Mouse (Mus musculus) embryonic facial prominence, embryonic 12.5 days (tissue): Measurements from ENCODE around the gene Alk. TPM values are rescaled to one million over a fixed set of nuclear protein-coding genes. Genes with fewer than 3 reads are reported as not detected.

Experiments
- ATAC-seq: fragments of 200-750 bp; cut with Nextera tagmentation; 2 replicates; pipeline ENCODE4 v1.8.0; 2017; ENCODE audit not compliant: insufficient number of reproducible peaks, insufficient read depth, low FRiP score, low TSS enrichment
- H3K27ac ChIP-seq: fragments of 300-500 bp; sonication (generic); 2 replicates; pipeline ENCODE4 v1.5.1; 2016; ENCODE audit warnings: mild to moderate bottlenecking
- H3K27me3 ChIP-seq: fragments of 300-500 bp; sonication (generic); 2 replicates; pipeline ENCODE4 v1.6.1; 2016; ENCODE audit warnings: mild to moderate bottlenecking, moderate library complexity
- H3K36me3 ChIP-seq: fragments of 300-500 bp; sonication (generic); 2 replicates; pipeline ENCODE4 v1.6.1; 2016; ENCODE audit warnings: mild to moderate bottlenecking
- H3K4me1 ChIP-seq: fragments of 300-500 bp; sonication (generic); 2 replicates; pipeline ENCODE4 v1.6.1; 2016
- H3K4me2 ChIP-seq: fragments of 300-500 bp; sonication (generic); replicated peaks from 2 replicates; pipeline ENCODE4 v1.6.1; 2016; ENCODE audit warnings: mild to moderate bottlenecking, moderate library complexity
- H3K4me3 ChIP-seq: fragments of 300-500 bp; sonication (generic); 2 replicates; pipeline ENCODE4 v1.5.1; 2016; ENCODE audit warnings: mild to moderate bottlenecking
- H3K9ac ChIP-seq: fragments of 300-500 bp; sonication (generic); 2 replicates; pipeline ENCODE4 v1.6.1; 2016; ENCODE audit warnings: mild to moderate bottlenecking, moderate library complexity
- H3K9me3 ChIP-seq: fragments of 300-500 bp; sonication (generic); 2 replicates; pipeline ENCODE4 v1.6.1; 2016; ENCODE audit warnings: mild to moderate bottlenecking, moderate library complexity
- WGBS: fragments of 180-500 bp; shearing (Covaris S2); methylation state at CpG from one replicate; pipeline ENCODE4 v1.1.7; 2016; 5-methylcytosine and 5-hydroxymethylcytosine counted together
- polyA plus RNA-seq: library from polyadenylated mRNA; unstranded; fragments of >200 nt; fragmentation: Nextera tagmentation; extraction: Ambion mirVana; gene quantifications from 2 replicates; pipeline ENCODE4 v1.2.1, GENCODE M21; 2016

The Alk gene
- polyA plus RNA-seq, 1 experiment from 2014 or later, result 1.0 TPM

DNA sequence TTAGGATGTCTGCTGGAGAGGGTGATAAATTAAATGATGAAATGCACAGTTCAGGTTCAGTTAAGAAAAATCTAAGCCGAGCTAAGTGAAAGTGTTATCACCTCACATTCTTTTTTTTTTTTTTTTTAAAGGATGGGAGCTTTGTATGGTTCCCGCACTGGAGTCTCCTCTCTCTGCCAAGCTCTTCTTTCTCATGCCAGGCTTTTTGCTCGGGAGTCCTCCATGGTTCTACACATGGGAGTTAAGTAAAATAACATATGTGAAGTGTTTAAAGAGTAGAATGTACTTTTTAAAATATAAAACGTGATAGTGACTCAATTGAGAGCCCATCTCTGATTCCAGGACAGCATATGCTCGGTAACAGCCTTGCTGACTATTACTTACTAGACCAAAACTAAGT, 436.3 kb downstream of the Alk start:
- 80% methylated on average over 5 of the region's 5 CpGs for WGBS
- Histone ChIP-seq H3K4me1 (no peaks in the 10 kb centered on the region), H3K9me3 (no peaks in the 10 kb centered on the region), H3K27me3 (no peaks in the 10 kb centered on the region), H3K36me3 (no peaks in the 10 kb centered on the region), H3K9ac (no peak overlapping the region), H3K4me2 (no peak overlapping the region), H3K27ac (no peak overlapping the region), H3K4me3 (no peak overlapping the region)
- no peak for ATAC-seq

DNA sequence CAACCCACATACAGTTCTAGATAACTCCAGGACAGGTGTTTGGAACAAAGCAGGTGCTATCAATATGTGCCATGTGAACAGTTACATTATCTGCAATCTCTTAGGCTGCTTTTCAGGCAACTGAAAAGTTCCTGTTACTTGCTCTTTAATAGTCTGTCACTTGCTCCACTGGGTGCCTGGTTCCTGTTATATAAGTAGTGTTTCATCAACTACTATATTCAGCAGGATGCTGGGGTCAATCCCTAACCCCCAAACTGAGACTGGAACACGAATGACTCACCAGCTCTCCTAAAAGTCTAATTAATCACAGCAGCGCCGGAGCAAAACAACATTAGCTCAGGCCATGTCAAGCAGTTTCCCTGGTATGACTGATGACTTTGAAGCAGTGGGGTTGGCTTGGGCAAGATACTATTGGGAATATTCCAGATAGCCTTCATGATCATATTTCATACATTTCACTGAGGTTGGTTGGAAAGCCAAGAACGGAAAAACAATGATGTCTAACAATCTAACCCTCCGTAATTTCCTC, 445.5 kb downstream of the Alk start:
- Histone ChIP-seq H3K9me3 (0 out of 2 replicates have a peak, but pooled peaks cover 4% of the 10 kb centered on the region), H3K9ac (no peak overlapping the region), H3K27me3 (no peaks in the 10 kb centered on the region), H3K4me2 (no peak overlapping the region), H3K27ac (no peak overlapping the region), H3K36me3 (no peaks in the 10 kb centered on the region), H3K4me3 (no peak overlapping the region), H3K4me1 (no peaks in the 10 kb centered on the region)
- 54% methylated on average over 5 of the region's 5 CpGs for WGBS
- ATAC-seq, result no peak

DNA sequence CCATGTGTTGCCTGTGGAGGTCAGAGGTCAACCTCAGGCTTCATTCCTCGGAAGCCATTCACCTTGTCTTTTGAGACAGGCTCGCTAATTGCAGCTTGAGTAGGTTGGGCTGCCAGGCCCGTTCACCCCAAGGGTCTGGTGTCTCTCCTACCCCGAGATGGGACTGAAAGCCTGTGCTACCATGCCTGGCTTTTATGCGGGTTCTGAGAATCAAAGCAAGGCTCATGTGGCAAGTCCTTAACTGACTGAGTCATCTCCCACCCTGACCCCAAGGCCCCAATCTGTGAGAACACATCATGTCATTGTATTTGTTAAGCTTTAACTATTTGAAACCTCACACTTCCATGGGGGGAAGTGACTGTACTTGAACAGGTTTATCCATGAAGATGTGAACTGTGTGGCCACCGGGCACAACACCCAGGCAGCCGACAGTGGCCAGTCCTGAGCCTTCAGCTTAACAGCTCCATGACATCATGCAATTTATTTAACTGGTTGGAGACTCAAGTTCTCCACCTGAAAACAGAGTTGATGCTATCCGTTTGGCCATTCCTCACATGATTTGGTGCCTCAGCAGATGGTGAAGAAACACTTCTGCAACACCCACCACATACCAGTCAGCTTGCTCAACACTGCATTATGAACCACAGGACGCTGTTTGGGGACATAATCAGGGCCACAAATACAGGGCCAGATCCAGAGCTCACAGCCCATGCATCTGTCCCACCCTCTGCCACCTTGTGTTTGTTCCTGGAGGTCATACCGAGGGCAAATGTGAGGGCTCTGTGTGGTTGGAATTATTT, 446.4 kb downstream of the Alk start:
- Histone ChIP-seq H3K27me3 (no peaks in the 10 kb centered on the region), H3K36me3 (no peaks in the 10 kb centered on the region), H3K9me3 (0 out of 2 replicates have a peak, but pooled peaks cover 4% of the 10 kb centered on the region), H3K4me3 (no peak overlapping the region), H3K9ac (no peak overlapping the region), H3K4me1 (no peaks in the 10 kb centered on the region), H3K27ac (no peak overlapping the region), H3K4me2 (no peak overlapping the region)
- no peak for ATAC-seq
- WGBS, result 65% methylated on average over 10 of the region's 10 CpGs

GRCm38 (mm10) chr17:72153038-72153437, 451.4 kb downstream of the Alk start:
- Histone ChIP-seq H3K36me3 (no peaks in the 10 kb centered on the region), H3K4me3 (no peak overlapping the region), H3K9me3 (0 out of 2 replicates have a peak, but pooled peaks cover 4% of the 10 kb centered on the region), H3K9ac (no peak overlapping the region), H3K27ac (no peak overlapping the region), H3K4me1 (no peaks in the 10 kb centered on the region), H3K27me3 (no peaks in the 10 kb centered on the region), H3K4me2 (no peak overlapping the region)
- no peak for ATAC-seq
- 84% methylated on average over 3 of the region's 3 CpGs for WGBS

GRCm38 (mm10) chr17:72144946-72145598, 459.4 kb downstream of the Alk start:
- H3K27me3 ChIP-seq, result no peaks in the 10 kb centered on the region
- H3K9ac ChIP-seq, result no peak overlapping the region
- H3K4me2 ChIP-seq, result no peak overlapping the region
- H3K4me3 ChIP-seq, result no peak overlapping the region
- WGBS, result 64% methylated on average over 7 of the region's 7 CpGs
- no peak for ATAC-seq
- H3K4me1 ChIP-seq, result no peaks in the 10 kb centered on the region
- 0 out of 2 replicates have a peak, but pooled peaks cover 6% of the 10 kb centered on the region for H3K9me3 ChIP-seq
- H3K36me3 ChIP-seq, result no peaks in the 10 kb centered on the region
- no peak overlapping the region for H3K27ac ChIP-seq

GRCm38 (mm10) chr17:72144461-72144860, 460.0 kb downstream of the Alk start:
- Histone ChIP-seq H3K9me3 (0 out of 2 replicates have a peak, but pooled peaks cover 6% of the 10 kb centered on the region), H3K4me3 (no peak overlapping the region), H3K9ac (no peak overlapping the region), H3K27me3 (no peaks in the 10 kb centered on the region), H3K27ac (no peak overlapping the region), H3K36me3 (no peaks in the 10 kb centered on the region), H3K4me1 (no peaks in the 10 kb centered on the region), H3K4me2 (no peak overlapping the region)
- 76% methylated on average over 9 of the region's 9 CpGs for WGBS
- no peak for ATAC-seq

DNA sequence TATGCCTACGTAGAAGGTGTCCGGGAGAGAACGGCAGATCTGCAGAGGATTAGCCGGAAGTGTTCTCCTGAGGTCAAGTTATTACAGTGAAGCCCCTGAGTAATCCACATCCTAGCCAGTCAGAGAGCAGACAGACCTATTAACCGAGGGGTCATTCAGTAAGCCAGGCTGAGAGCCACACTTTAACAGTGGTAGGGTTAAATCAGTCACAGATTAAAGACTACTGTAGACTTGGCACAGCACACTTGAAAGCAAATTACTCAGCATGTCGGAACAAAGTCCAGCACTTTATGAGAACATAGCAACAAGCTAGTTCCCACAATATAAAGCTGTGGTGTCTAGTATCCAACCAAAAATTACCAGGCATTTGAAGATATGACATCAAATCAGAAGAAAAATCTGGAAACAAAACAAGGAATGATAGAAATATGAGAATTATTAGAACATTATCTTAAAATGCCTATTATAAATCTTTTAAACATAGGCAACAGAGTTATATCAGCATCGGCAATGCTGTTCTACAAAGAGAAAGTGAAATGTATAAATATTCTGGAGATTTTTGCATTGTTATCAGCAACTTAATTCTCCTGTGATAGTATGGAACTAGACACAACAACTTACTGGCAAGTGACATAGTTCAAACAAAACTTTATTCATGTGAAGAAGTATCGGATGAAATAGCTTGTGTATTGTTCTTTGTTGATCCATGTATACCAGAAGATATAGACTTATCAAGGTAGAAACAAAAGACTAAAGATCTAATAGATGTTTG, 472.1 kb downstream of the Alk start:
- WGBS, result 68% methylated on average over 8 of the region's 8 CpGs
- H3K27me3 ChIP-seq, result no peaks in the 10 kb centered on the region
- H3K4me3 ChIP-seq, result no peak overlapping the region
- no peak for ATAC-seq
- H3K4me2 ChIP-seq, result no peak overlapping the region
- no peaks in the 10 kb centered on the region for H3K36me3 ChIP-seq
- no peak overlapping the region for H3K9ac ChIP-seq
- no peaks in the 10 kb centered on the region for H3K9me3 ChIP-seq
- no peaks in the 10 kb centered on the region for H3K4me1 ChIP-seq
- no peak overlapping the region for H3K27ac ChIP-seq

GRCm38 (mm10) chr17:72121660-72122059, 482.8 kb downstream of the Alk start:
- Histone ChIP-seq H3K27ac (no peak overlapping the region), H3K9ac (no peak overlapping the region), H3K9me3 (no peaks in the 10 kb centered on the region), H3K4me2 (no peak overlapping the region), H3K4me1 (no peaks in the 10 kb centered on the region), H3K36me3 (no peaks in the 10 kb centered on the region), H3K4me3 (no peak overlapping the region), H3K27me3 (no peaks in the 10 kb centered on the region)
- 95% methylated on average over 1 of the region's 1 CpGs for WGBS
- ATAC-seq, result no peak

DNA sequence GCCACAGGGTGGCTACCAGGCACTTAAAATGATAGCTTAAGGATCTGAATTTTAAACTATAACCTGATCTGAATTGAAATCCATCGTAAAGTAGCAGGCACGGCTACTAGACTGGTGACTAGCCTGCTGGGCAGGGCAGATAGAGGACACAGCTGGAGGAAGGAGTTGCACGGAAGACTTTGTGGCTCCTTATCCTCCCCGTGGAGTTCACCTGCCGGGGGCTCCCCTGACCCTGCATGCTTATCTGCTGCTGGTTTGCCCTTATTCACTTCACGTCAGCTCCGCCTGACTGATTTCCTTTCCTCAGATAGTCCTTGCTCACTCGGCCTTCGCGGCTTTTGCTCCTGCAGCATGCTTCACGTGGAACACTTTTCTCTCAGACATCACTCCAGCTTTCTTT, 484.1 kb downstream of the Alk start:
- 68% methylated on average over 11 of the region's 11 CpGs for WGBS
- no peak for ATAC-seq
- no peak overlapping the region for H3K4me3 ChIP-seq

GRCm38 (mm10) chr17:72118376-72118775, 486.1 kb downstream of the Alk start:
- H3K36me3 ChIP-seq, result no peaks in the 10 kb centered on the region
- ATAC-seq, result no peak
- WGBS, result 67% methylated on average over 5 of the region's 5 CpGs
- no peak overlapping the region for H3K4me3 ChIP-seq
- no peak overlapping the region for H3K4me2 ChIP-seq
- no peaks in the 10 kb centered on the region for H3K9me3 ChIP-seq
- H3K27ac ChIP-seq, result no peak overlapping the region
- H3K27me3 ChIP-seq, result peaks cover 3% of the 10 kb centered on the region; the same call in 1 of the 2 replicates
- no peaks in the 10 kb centered on the region for H3K4me1 ChIP-seq
- H3K9ac ChIP-seq, result no peak overlapping the region

More for the DNA sequence above, 484.1 kb downstream of the Alk start:
- Histone ChIP-seq H3K4me2 (no peak overlapping the region), H3K9ac (no peak overlapping the region), H3K27me3 (no peaks in the 10 kb centered on the region), H3K4me1 (no peaks in the 10 kb centered on the region), H3K36me3 (no peaks in the 10 kb centered on the region), H3K9me3 (no peaks in the 10 kb centered on the region), H3K27ac (no peak overlapping the region)

DNA sequence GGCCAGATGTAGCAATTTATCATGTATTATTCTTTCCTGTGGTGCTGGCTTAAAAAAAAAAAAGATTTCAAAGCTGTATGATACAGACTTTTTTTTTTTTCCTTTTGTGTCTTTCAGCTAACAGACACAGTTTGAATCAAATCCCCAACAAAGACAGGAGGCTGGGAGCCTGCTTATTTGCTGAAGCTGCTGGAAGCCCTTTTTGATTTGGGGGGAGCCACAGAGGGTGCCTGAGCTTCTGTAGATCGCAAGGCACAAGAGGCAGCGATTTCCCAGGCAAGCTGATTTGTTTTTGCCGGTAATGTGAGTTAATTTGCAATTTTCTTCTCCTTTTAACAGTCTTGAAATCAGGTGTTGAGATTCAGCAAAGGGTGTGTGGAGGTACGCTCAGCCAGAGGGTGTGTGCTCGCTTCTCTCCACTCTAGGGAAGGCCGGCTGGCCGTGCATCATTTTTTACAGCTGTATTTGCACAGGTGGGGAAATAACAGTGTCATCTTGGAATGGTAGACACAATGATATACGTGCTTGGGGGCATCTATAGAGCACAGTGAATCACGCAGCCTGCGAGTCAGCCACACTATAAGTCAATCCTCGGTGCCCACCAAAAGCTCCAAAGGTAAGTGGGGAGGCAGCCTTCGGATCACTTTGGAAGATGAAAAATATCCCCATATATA, 489.0 kb downstream of the Alk start:
- H3K27me3 ChIP-seq, result peaks cover 3% of the 10 kb centered on the region; the same call in 1 of the 2 replicates
- no peak for ATAC-seq
- 52% methylated on average over 12 of the region's 12 CpGs for WGBS
- no peaks in the 10 kb centered on the region for H3K36me3 ChIP-seq
- H3K4me3 ChIP-seq, result no peak overlapping the region
- H3K9ac ChIP-seq, result no peak overlapping the region
- H3K27ac ChIP-seq, result no peak overlapping the region
- no peak overlapping the region for H3K4me2 ChIP-seq
- H3K4me1 ChIP-seq, result no peaks in the 10 kb centered on the region
- no peaks in the 10 kb centered on the region for H3K9me3 ChIP-seq
